Mouse (Mus musculus): ENCODE data around the gene L3mbtl4. TPM values are rescaled to one million over a fixed set of nuclear protein-coding genes. Genes with fewer than 3 reads are reported as not detected.

Gene L3mbtl4
- total and polyA plus RNA-seq, 3 experiments = not detected

DNA sequence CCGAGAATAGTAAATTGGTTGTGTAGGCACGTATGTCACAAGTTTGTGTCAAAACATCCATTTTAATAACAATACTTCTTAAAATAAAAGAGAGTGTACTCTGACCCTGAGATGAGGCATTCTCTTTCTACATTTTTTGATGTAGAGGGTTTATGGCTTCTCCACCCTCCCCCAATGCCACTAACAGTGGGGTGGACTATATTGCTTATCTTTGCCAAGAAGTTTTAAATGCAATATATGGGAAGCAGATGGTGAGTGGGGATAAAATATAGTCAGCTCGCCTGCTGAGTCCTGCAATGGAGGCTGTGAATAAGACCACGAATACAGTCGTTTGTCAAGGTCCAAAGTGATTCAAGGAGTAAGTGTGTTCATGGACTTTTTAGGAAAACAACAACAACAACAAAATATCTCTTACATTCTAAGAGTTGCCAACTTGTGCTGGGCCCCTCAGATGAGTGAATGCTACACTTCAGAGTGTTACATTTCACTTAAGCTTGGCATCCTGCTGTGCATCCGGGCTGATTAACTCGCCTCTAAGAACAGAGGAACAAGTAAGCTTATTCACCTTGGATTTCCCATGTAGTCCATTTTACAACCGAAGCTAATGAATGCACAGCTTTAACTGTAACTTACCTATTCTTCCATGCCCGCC lies 18.2 kb downstream of the L3mbtl4 start:
- no peak overlapping the region for H3K4me2 ChIP-seq (ENCODE audit: insufficient read depth, low read depth, poor library complexity, severe bottlenecking)
- DNase-seq (ENCODE audit: extremely low read depth) = no peak
- H3K4me3 ChIP-seq (replicated peaks in 1 of 3; ENCODE audit: low read depth in 2 of 3, low read length in 2 of 3, poor library complexity in 1 of 3) = no peak overlapping the region
- no peaks in the 10 kb centered on the region for H3K4me1 ChIP-seq (ENCODE audit: control insufficient read depth in 1 of 2, insufficient read depth in 2 of 2)
- no peaks in the 10 kb centered on the region for H3K27me3 ChIP-seq (replicated peaks)
- dilution Hi-C loops (cut with MboI; ENCODE audit: extremely low pct_ligation_motif_present, extremely low pct_unique_long_range_greater_than_20kb, low sequenced_read_pairs) (no loop called here), in situ Hi-C loops (cut with MboI; ENCODE audit: low pct_ligation_motif_present, low pct_unique_long_range_greater_than_20kb, low sequenced_read_pairs) (no loop called here)
- TF ChIP-seq POLR2AphosphoS2 (IDR thresholded peaks at IDR 0.05; ENCODE audit: low read depth, low read length) (no peak), ZC3H11A (IDR thresholded peaks at IDR 0.05; ENCODE audit: low read depth, low read length) (no peak), TBP (conservative IDR thresholded peaks at IDR 0.05; ENCODE audit: low read depth, low read length) (no peak), KAT2A (IDR thresholded peaks at IDR 0.05; ENCODE audit: insufficient replicate concordance, low read length) (no peak), JUND (conservative IDR thresholded peaks at IDR 0.05; ENCODE audit: low read depth, low read length) (no peak), EP300 (IDR thresholded peaks at IDR 0.05; ENCODE audit: low read length) (no peak), MYC (IDR thresholded peaks at IDR 0.05; ENCODE audit: low read depth, low read length) (no peak), RCOR1 (conservative IDR thresholded peaks at IDR 0.05; ENCODE audit: low read depth, low read length) (no peak), MAX (IDR thresholded peaks at IDR 0.05; ENCODE audit: low read length) (no peak), POLR2A (IDR thresholded peaks at IDR 0.05; ENCODE audit: low read depth, low read length) (no peak), E2F4 (IDR thresholded peaks at IDR 0.05; ENCODE audit: insufficient replicate concordance, low read depth, low read length) (no peak), ZKSCAN1 (IDR thresholded peaks at IDR 0.05; ENCODE audit: borderline replicate concordance, low read depth, low read length) (no peak), IRF4 (IDR thresholded peaks at IDR 0.05; ENCODE audit: low read depth, low read length) (no peak), RAD21 (IDR thresholded peaks at IDR 0.05; ENCODE audit: low read depth, low read length) (no peak), UBTF (IDR thresholded peaks at IDR 0.05; ENCODE audit: low read depth, low read length) (no peak), MEF2A (IDR thresholded peaks at IDR 0.05; ENCODE audit: borderline replicate concordance, low read depth, low read length) (no peak), CTCF (conservative IDR thresholded peaks at IDR 0.05 in 1 of 2, IDR thresholded peaks at IDR 0.05 in 1 of 2; ENCODE audit: low read depth in 2 of 2, low read length in 2 of 2) (no peak), NELFE (IDR thresholded peaks at IDR 0.05; ENCODE audit: low read depth, low read length) (no peak), ELF1 (IDR thresholded peaks at IDR 0.05; ENCODE audit: low read depth, low read length) (no peak)
- H3K9me3 ChIP-seq (replicated peaks; ENCODE audit: low read length) = peaks cover 75% of the 10 kb centered on the region
- no peaks in the 10 kb centered on the region for H3K79me2 ChIP-seq (replicated peaks; ENCODE audit: control insufficient read depth, extremely low read depth, insufficient read depth, poor library complexity, severe bottlenecking)
- H3K9ac ChIP-seq (ENCODE audit: insufficient read depth, low read depth) = no peak overlapping the region
- no peaks in the 10 kb centered on the region for H3K36me3 ChIP-seq (replicated peaks in 1 of 2; ENCODE audit: control insufficient read depth in 1 of 2, insufficient read depth in 1 of 2, low read length in 1 of 2)
- no peak overlapping the region for H3K27ac ChIP-seq (ENCODE audit: insufficient read depth, low read depth)

DNA sequence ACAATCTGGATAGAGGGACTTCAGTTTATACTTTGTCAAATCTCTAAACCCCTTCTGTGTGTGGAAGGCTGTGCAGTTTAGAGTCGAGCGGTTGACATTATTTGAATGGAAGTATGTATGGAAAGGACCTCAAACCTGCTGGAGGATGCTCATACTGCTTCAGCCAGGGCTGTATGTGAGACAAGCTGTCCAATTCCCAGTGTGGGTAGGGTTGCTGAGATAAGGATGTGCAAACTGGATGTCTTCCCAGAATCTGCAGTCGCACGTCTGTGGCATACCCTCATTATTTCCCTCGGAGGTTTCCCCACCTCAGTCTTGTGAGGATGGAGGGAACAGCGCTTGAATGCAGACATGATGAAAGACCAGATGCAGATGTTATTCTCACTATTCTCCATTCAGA lies 34.8 kb downstream of the L3mbtl4 start:
- dilution Hi-C loops (cut with MboI; ENCODE audit: extremely low pct_ligation_motif_present, extremely low pct_unique_long_range_greater_than_20kb, low sequenced_read_pairs) = no loop called here

More for the DNA sequence above, 34.8 kb downstream of the L3mbtl4 start:
- Histone ChIP-seq H3K27me3 (replicated peaks) (no peaks in the 10 kb centered on the region), H3K79me2 (replicated peaks; ENCODE audit: control insufficient read depth, extremely low read depth, insufficient read depth, poor library complexity, severe bottlenecking) (no peaks in the 10 kb centered on the region), H3K9ac (ENCODE audit: insufficient read depth, low read depth) (no peak overlapping the region), H3K4me1 (ENCODE audit: control insufficient read depth in 1 of 2, insufficient read depth in 2 of 2) (no peaks in the 10 kb centered on the region), H3K9me3 (replicated peaks; ENCODE audit: low read length) (peaks cover 82% of the 10 kb centered on the region), H3K27ac (ENCODE audit: insufficient read depth, low read depth) (no peak overlapping the region), H3K36me3 (replicated peaks in 1 of 2; ENCODE audit: control insufficient read depth in 1 of 2, insufficient read depth in 1 of 2, low read length in 1 of 2) (no peaks in the 10 kb centered on the region), H3K4me3 (replicated peaks in 1 of 3; ENCODE audit: low read depth in 2 of 3, low read length in 2 of 3, poor library complexity in 1 of 3) (no peak overlapping the region), H3K4me2 (ENCODE audit: insufficient read depth, low read depth, poor library complexity, severe bottlenecking) (no peak overlapping the region)
- in situ Hi-C loops (cut with MboI; ENCODE audit: low pct_ligation_motif_present, low pct_unique_long_range_greater_than_20kb, low sequenced_read_pairs) = no loop called here
- no peak for DNase-seq (ENCODE audit: extremely low read depth)
- TF ChIP-seq MEF2A (IDR thresholded peaks at IDR 0.05; ENCODE audit: borderline replicate concordance, low read depth, low read length) (no peak), NRF1 (IDR thresholded peaks at IDR 0.05; ENCODE audit: low read depth, low read length) (no peak), ETS1 (conservative IDR thresholded peaks at IDR 0.05; ENCODE audit: low read depth, low read length) (no peak), E2F4 (IDR thresholded peaks at IDR 0.05; ENCODE audit: insufficient replicate concordance, low read depth, low read length) (no peak), ZC3H11A (IDR thresholded peaks at IDR 0.05; ENCODE audit: low read depth, low read length) (no peak)
